Mouse (Mus musculus) liver, postnatal 0 days (tissue): ENCODE data around the gene Nfkbib.

Experiments
- CTCF ChIP-seq: sonication (generic); IDR thresholded peaks from 2 replicates; pipeline ENCODE4 v1.5.1; 2016; ENCODE audit warnings: antibody characterized with exemption, low read depth
- EP300 ChIP-seq: IDR thresholded peaks from 2 replicates; pipeline ENCODE4 v1.6.1; 2016; ENCODE audit warnings: antibody characterized with exemption, low read depth, mild to moderate bottlenecking

- TF ChIP-seq CTCF = no peak
- no peak for TF ChIP-seq EP300
Measured at GRCm38 (mm10) chr7:28814306-28815034, 47.2 kb upstream of the Nfkbib start.
